Mouse (Mus musculus): ENCODE measurements around the gene B230118H07Rik. TPM values are rescaled to one million over a fixed set of nuclear protein-coding genes. Genes with fewer than 3 reads are reported as not detected.

The B230118H07Rik gene
- polyA plus RNA-seq, 1 experiment from 2014 or later: 75.1 TPM

DNA sequence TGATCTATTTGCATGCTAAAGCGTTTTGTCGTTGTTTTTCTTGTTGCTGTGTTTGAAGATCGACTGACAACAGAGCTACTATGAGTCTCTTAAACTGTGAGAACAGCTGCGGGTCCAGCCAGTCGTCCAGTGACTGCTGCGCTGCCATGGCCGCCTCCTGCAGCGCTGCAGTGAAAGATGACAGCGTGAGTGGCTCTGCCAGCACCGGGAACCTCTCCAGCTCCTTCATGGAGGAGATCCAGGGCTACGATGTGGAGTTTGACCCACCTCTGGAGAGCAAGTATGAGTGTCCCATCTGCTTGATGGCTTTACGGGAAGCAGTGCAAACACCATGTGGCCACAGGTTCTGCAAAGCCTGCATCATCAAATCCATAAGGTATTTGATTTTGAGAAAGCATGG is 35.1 kb upstream of the B230118H07Rik start:
- Histone ChIP-seq H3K36me3 (ENCODE audit: insufficient read depth, low read length) (peaks cover 29% of the 10 kb centered on the region), H3K4me3 (replicated peaks; ENCODE audit: low read depth, low read length) (no peak overlapping the region), H3K9ac (ENCODE audit: low read depth, low read length) (no peak overlapping the region), H3K4me2 (ENCODE audit: low read length) (no peak overlapping the region), H3K27me3 (ENCODE audit: insufficient read depth, low read length) (no peaks in the 10 kb centered on the region), H3K4me1 (replicated peaks; ENCODE audit: insufficient read depth, low read length) (peaks cover 2% of the 10 kb centered on the region; the same call in 1 of the 2 replicates), H3K27ac (no peak overlapping the region), H3K9me3 (replicated peaks; ENCODE audit: low read length) (no peaks in the 10 kb centered on the region)
- ATAC-seq (replicated peaks; ENCODE audit: low FRiP score, low read depth): no peak
- no peak for TF ChIP-seq CTCF (IDR thresholded peaks at IDR 0.05; ENCODE audit: low read depth)
- no peak for DNase-seq (ENCODE audit: low spot score)
- WGBS: 88% methylated on average over 12 of the region's 12 CpGs

DNA sequence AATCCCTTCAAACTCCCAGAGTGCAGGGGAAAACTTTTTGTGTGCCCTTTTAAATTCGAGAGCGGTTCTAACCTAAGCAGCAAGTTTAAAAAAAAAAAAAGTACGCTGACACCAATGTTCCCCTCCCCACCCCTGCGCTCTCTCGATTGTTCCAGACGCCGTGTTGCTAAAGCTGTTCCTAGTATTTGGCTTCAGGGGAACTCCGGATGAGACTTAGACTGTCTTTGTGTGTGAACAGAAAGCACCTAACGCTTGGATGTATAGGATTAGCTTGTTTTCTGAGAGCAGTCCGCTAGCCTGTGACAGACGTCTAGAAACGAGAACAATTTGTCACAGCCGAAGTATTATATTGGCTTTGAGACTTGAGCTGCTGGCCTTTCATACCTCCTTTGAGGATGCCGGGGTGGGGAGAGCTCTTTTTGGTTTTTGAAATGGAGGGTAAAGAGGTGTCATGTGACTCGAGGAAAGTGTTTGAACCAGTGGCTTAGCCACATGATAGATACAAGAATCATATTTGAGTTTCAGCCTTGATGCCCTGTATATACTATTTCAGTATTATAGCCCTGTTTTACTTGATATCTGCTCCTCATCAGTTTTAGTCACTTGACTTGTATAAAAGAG is 29.9 kb upstream of the B230118H07Rik start:
- H3K4me2 ChIP-seq (ENCODE audit: low read length): peak overlapping the region; percentile 71
- H3K36me3 ChIP-seq (ENCODE audit: insufficient read depth, low read length): no peaks in the 10 kb centered on the region
- H3K9me3 ChIP-seq (replicated peaks; ENCODE audit: low read length): no peaks in the 10 kb centered on the region
- peak overlapping the region; percentile 95; the same call in 1 of the 2 replicates for H3K9ac ChIP-seq (ENCODE audit: low read depth, low read length)
- peaks cover 4% of the 10 kb centered on the region; the same call in 1 of the 2 replicates for H3K4me1 ChIP-seq (replicated peaks; ENCODE audit: insufficient read depth, low read length)
- H3K27ac ChIP-seq: no peak overlapping the region
- TF ChIP-seq CTCF (IDR thresholded peaks at IDR 0.05; ENCODE audit: low read depth): no peak
- no peaks in the 10 kb centered on the region for H3K27me3 ChIP-seq (ENCODE audit: insufficient read depth, low read length)
- 3% methylated on average over 15 of the region's 15 CpGs for WGBS
- peak; percentile 28 for DNase-seq (ENCODE audit: low spot score)
- ATAC-seq (replicated peaks; ENCODE audit: low FRiP score, low read depth): no peak
- peak overlapping the region; percentile 96 for H3K4me3 ChIP-seq (replicated peaks; ENCODE audit: low read depth, low read length)

DNA sequence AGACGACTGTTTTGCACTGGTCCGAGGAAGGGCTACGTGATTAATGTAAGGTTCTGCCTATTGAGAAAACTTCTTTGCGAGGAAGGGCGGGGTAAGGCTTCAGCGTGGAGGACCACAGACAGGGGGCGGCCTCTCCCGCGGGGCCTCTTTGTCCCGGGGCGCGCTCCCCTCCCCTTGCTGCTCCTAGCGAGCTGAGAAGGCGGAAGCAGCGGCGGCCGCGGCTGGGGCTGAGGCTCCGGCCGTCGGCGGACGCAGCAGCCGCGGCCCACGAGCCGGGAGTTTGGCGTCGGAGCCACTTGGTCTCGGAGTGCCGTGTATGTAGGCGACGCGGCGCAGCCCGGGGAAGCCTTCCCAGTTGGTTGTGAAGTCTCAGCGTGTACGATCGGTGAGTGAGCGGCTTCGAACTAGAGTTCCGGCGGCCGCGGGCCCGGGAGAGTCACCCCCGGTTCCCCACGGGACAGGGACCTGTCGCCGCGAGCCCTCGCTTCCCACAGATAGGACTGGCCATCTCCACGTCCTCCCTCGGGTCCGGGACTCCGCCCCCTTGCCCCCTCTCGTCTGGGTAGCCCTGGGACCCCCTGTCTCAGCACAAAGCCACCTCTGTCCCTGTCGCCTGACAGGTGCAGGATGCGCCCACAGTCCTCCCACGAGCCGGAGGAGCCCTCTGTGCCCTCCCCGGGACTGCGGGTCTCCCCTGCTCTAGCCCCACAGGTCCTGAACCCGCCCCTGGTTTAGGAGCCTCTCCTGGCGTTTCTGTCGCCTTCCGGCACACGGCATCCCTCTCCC is 29.1 kb upstream of the B230118H07Rik start, which contains the start of gene Traf6:
TSS of gene Traf6 (plus strand) at position 194 of the 786 bp plus-strand sequence.
- peak within 1 kb of the TSS; percentile 95 for H3K9ac ChIP-seq (ENCODE audit: low read depth, low read length)
- TF ChIP-seq CTCF (IDR thresholded peaks at IDR 0.05; ENCODE audit: low read depth): peak; percentile 88
- under 1% methylated on average over 66 of the region's 68 CpGs for WGBS
- H3K4me2 ChIP-seq (ENCODE audit: low read length): peak within 1 kb of the TSS; percentile 71
- peaks cover 4% of the 10 kb centered on the region; the same call in 1 of the 2 replicates for H3K4me1 ChIP-seq (replicated peaks; ENCODE audit: insufficient read depth, low read length)
- peak within 1 kb of the TSS; percentile 63; the same call in 1 of the 2 replicates for H3K27ac ChIP-seq
- ATAC-seq (replicated peaks; ENCODE audit: low FRiP score, low read depth) (peak; percentile 96), DNase-seq (ENCODE audit: low spot score) (peak; percentile 95)
- H3K27me3 ChIP-seq (ENCODE audit: insufficient read depth, low read length): no peaks in the 10 kb centered on the region
- H3K4me3 ChIP-seq (replicated peaks; ENCODE audit: low read depth, low read length): peak within 1 kb of the TSS; percentile 96
- no peaks in the 10 kb centered on the region for H3K9me3 ChIP-seq (replicated peaks; ENCODE audit: low read length)
- H3K36me3 ChIP-seq (ENCODE audit: insufficient read depth, low read length): no peaks in the 10 kb centered on the region

DNA sequence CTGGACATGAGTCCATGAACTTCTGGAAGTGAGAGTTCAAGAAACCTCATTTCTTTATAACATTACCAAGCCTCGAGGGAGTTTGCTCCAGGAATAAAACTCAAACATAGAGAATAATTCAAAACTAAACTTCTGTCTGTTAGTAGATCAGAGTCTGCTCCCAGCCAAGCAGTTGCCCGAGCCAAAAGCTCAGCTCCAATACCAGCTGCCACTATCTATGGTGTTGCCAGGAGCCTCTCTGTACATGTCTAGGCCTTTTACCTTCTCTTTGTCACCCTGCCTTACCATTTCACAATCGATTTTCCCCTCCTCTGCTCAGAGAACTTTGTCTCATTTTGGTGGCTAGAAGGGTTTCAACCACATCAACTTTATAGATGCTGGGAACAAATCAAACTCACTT is 24.2 kb upstream of the B230118H07Rik start:
- no peak for ATAC-seq (replicated peaks; ENCODE audit: low FRiP score, low read depth)
- no peak for TF ChIP-seq CTCF (IDR thresholded peaks at IDR 0.05; ENCODE audit: low read depth)
- WGBS: 78% methylated on average over 3 of the region's 3 CpGs

DNA sequence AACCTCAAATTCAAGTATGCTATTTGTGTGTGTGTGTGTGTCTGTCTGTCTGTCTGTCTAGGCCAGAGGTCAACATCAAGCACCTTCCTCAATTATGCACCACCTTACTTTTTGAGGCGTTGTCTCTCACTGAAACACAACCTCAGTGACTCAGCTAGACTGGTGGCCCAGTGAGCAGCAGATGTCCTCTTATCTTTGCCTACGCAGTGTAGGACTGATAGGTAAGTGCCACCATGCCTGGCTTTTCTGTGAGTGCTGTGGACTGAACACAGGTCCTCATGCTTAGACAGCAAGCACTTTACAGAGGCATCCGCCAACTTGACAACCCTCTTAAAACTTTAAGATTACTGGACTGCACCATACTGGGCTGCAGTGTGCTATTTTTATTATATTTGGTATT is 19.4 kb upstream of the B230118H07Rik start:
- 87% methylated on average over 3 of the region's 3 CpGs for WGBS
- H3K27ac ChIP-seq: no peak overlapping the region
- no peak for DNase-seq (ENCODE audit: low spot score)
- no peak for TF ChIP-seq CTCF (IDR thresholded peaks at IDR 0.05; ENCODE audit: low read depth)
- H3K4me1 ChIP-seq (replicated peaks; ENCODE audit: insufficient read depth, low read length): no peaks in the 10 kb centered on the region
- no peak overlapping the region for H3K4me3 ChIP-seq (replicated peaks; ENCODE audit: low read depth, low read length)
- no peak for ATAC-seq (replicated peaks; ENCODE audit: low FRiP score, low read depth)
- no peaks in the 10 kb centered on the region for H3K36me3 ChIP-seq (ENCODE audit: insufficient read depth, low read length)
- no peak overlapping the region for H3K9ac ChIP-seq (ENCODE audit: low read depth, low read length)
- no peak overlapping the region for H3K4me2 ChIP-seq (ENCODE audit: low read length)
- H3K27me3 ChIP-seq (ENCODE audit: insufficient read depth, low read length): no peaks in the 10 kb centered on the region
- no peaks in the 10 kb centered on the region for H3K9me3 ChIP-seq (replicated peaks; ENCODE audit: low read length)

More for the DNA sequence above, 24.2 kb upstream of the B230118H07Rik start:
- no peaks in the 10 kb centered on the region for H3K4me1 ChIP-seq (replicated peaks; ENCODE audit: insufficient read depth, low read length)
- H3K36me3 ChIP-seq (ENCODE audit: insufficient read depth, low read length): no peaks in the 10 kb centered on the region
- no peak overlapping the region for H3K27ac ChIP-seq
- H3K9me3 ChIP-seq (replicated peaks; ENCODE audit: low read length): no peaks in the 10 kb centered on the region
- no peak overlapping the region for H3K4me3 ChIP-seq (replicated peaks; ENCODE audit: low read depth, low read length)
- H3K27me3 ChIP-seq (ENCODE audit: insufficient read depth, low read length): no peaks in the 10 kb centered on the region
- no peak for DNase-seq (ENCODE audit: low spot score)
- H3K9ac ChIP-seq (ENCODE audit: low read depth, low read length): no peak overlapping the region
- H3K4me2 ChIP-seq (ENCODE audit: low read length): no peak overlapping the region

DNA sequence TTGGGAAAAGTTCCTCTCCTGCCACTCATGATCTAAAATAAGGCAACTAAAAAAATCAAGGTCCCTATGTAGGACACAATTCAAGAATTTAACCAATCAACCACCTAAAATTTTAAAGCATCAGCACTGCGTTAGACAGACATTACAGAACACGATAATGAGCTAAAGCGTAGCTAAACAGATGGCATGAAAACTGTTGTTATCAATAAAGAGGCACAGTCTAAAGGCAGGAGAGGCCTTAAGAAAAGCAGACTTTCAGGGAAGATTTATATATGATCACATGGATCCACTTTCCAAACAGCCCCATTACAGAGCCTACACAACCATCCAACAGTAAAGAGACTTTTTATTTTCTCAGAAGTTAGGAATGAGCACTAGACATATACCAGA is 16.4 kb upstream of the B230118H07Rik start:
- Histone ChIP-seq H3K4me2 (ENCODE audit: low read length) (no peak overlapping the region), H3K4me1 (replicated peaks; ENCODE audit: insufficient read depth, low read length) (no peaks in the 10 kb centered on the region), H3K27ac (no peak overlapping the region), H3K9me3 (replicated peaks; ENCODE audit: low read length) (no peaks in the 10 kb centered on the region), H3K9ac (ENCODE audit: low read depth, low read length) (no peak overlapping the region), H3K27me3 (ENCODE audit: insufficient read depth, low read length) (no peaks in the 10 kb centered on the region), H3K4me3 (replicated peaks; ENCODE audit: low read depth, low read length) (no peak overlapping the region), H3K36me3 (ENCODE audit: insufficient read depth, low read length) (no peaks in the 10 kb centered on the region)
- DNase-seq (ENCODE audit: low spot score) (no peak), ATAC-seq (replicated peaks; ENCODE audit: low FRiP score, low read depth) (no peak)
- WGBS: 88% methylated on average over 3 of the region's 3 CpGs
- TF ChIP-seq CTCF (IDR thresholded peaks at IDR 0.05; ENCODE audit: low read depth): no peak

All from kidney, postnatal 0 days (tissue).